Mouse (Mus musculus): ENCODE results near the gene 4933415A04Rik. TPM values are rescaled to one million over a fixed set of nuclear protein-coding genes. Genes with fewer than 3 reads are reported as not detected.

The 4933415A04Rik gene
- polyA plus RNA-seq (2014; fragmentation: Illumina TruSeq; extraction: RNeasy Lipid Tissue Mini Kit (QIAGEN cat#74804); ENCODE audit: low read depth, low replicate concordance) = 0.43 TPM

DNA sequence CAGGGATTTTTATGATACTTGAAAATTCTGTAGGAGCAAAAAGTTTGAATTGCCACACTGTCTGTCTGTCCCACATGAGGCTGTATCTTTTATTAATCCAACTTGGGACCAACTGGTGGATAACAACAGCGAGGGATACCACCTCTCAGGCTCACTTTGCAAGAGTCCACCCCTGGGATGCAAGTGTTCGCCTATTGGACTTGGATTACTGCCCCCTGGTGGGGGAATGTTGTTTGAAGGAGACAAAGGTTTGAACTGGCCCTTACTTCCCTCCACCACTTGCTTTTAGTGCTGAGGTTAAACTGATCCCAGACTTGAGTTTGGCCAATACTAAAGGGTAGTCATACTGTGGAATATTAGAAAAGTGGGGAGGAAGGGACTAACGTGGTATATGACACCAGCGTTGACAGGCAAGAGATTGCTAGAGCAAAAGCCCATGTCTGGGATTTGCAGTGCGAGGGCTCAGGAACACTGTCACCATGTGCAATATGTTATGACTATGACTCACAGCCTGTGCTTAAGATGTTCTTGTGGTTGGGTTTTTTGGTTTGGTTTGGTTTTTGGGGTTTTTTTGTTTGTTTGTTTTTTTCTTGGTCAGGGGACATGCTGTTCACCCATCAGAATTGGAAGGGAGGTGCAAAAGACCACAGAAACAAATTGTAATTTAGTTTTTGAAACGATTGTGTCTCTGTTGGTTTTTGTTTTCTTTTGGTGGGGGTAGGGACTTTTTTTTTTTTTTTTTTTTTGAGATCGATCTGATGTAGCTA, at the start of gene 4933415A04Rik:
Gene 4933415A04Rik (plus strand): TSS at position 717 of the 767 bp plus-strand sequence.

DNA sequence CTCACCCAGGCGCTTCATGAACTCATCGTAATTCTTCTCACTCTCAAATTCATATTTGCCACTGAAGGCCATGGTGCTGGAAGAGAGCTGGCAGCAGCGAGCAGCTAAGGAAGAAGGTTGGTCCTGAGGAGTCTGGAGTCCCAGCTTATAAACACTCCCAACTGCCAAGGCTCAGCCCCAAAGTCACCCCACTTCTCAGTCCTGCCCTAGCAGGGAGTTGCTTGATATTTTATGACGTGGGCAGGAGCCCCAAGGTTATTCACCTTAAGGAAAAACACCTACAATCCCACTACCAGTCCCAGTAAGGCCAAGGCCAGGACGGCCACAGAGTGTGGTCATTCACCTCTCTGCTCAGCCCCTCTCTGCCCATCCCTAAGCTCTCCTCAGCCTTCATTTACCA, 14.6 kb downstream of the 4933415A04Rik start, which contains the start of gene Fabp6:
Gene Fabp6 (minus strand): TSS at position 101 of the 400 bp plus-strand sequence.

Other genes starting within 250 kb of the 4933415A04Rik start
- 76.5 TPM for gene Pttg1, start 160.8 kb upstream of the 4933415A04Rik start, polyA plus RNA-seq (2014; fragmentation: Illumina TruSeq; extraction: RNeasy Lipid Tissue Mini Kit (QIAGEN cat#74804); ENCODE audit: low read depth, low replicate concordance)
- gene Slu7, start 153.3 kb upstream of the 4933415A04Rik start, polyA plus RNA-seq (2014; fragmentation: Illumina TruSeq; extraction: RNeasy Lipid Tissue Mini Kit (QIAGEN cat#74804); ENCODE audit: low read depth, low replicate concordance) = 34.2 TPM
- 8.6 TPM for gene C1qtnf2, start 112.8 kb upstream of the 4933415A04Rik start, polyA plus RNA-seq (2014; fragmentation: Illumina TruSeq; extraction: RNeasy Lipid Tissue Mini Kit (QIAGEN cat#74804); ENCODE audit: low read depth, low replicate concordance)
- 2.5 TPM for gene Ccnjl, start 58.3 kb upstream of the 4933415A04Rik start, polyA plus RNA-seq (2014; fragmentation: Illumina TruSeq; extraction: RNeasy Lipid Tissue Mini Kit (QIAGEN cat#74804); ENCODE audit: low read depth, low replicate concordance)
- gene Fabp6, start 14.5 kb downstream of the 4933415A04Rik start, polyA plus RNA-seq (2014; fragmentation: Illumina TruSeq; extraction: RNeasy Lipid Tissue Mini Kit (QIAGEN cat#74804); ENCODE audit: low read depth, low replicate concordance) = not detected
- gene Pwwp2a, start 95.0 kb downstream of the 4933415A04Rik start, polyA plus RNA-seq (2014; fragmentation: Illumina TruSeq; extraction: RNeasy Lipid Tissue Mini Kit (QIAGEN cat#74804); ENCODE audit: low read depth, low replicate concordance) = 20.0 TPM
- 39.5 TPM for gene Ttc1, start 161.0 kb downstream of the 4933415A04Rik start, polyA plus RNA-seq (2014; fragmentation: Illumina TruSeq; extraction: RNeasy Lipid Tissue Mini Kit (QIAGEN cat#74804); ENCODE audit: low read depth, low replicate concordance)

Measured in adipose tissue, adult 10 weeks (tissue).